Mouse (Mus musculus): Measurements from ENCODE around the gene Kri1. TPM values are rescaled to one million over a fixed set of nuclear protein-coding genes. Genes with fewer than 3 reads are reported as not detected.
"Not testable (repeated sequence)": the region's sequence is repeated elsewhere in the genome, so short reads cannot be mapped to it uniquely, and the experiment has no call there.

Gene Kri1
- total RNA-seq, 2 experiments from 2014 or later, result 11.0 to 12.6 TPM

- TF ChIP-seq CTCF (IDR thresholded peaks at IDR 0.05), result no peak
- intact Hi-C loops (cut with DNase I), result loop anchor here (2.0 kb wide), 1 partner anchor 99 kb away; the partner anchor contains the start of gene Qtrt1
- DNase-seq, result no peak
- no peak within 1 kb of the TSS for H3K27ac ChIP-seq
- no peak within 1 kb of the TSS for H3K4me3 ChIP-seq
These were observed 24.4 kb upstream of the Kri1 start, which contains the start of gene Ap1m2 for GRCm38 (mm10) chr9:21312134-21312533. Gene Ap1m2, minus strand, starts transcription at chr9:21312337.

GRCm38 (mm10) chr9:21311695-21312094, 23.9 kb upstream of the Kri1 start:
- no peak for TF ChIP-seq CTCF (IDR thresholded peaks at IDR 0.05)
- no peak overlapping the region for H3K27ac ChIP-seq
- no peak for DNase-seq
- intact Hi-C loops (cut with DNase I), result loop anchor here (2.0 kb wide), 1 partner anchor 99 kb away; the partner anchor contains the start of gene Qtrt1
- no peak overlapping the region for H3K4me3 ChIP-seq

- intact Hi-C loops (cut with DNase I), result no loop called here
- H3K27ac ChIP-seq, result no peak overlapping the region
- no peak overlapping the region for H3K4me3 ChIP-seq
- no peak for DNase-seq
- no peak for TF ChIP-seq CTCF (IDR thresholded peaks at IDR 0.05)
These were observed 21.5 kb upstream of the Kri1 start for GRCm38 (mm10) chr9:21309150-21309741.

GRCm38 (mm10) chr9:21305065-21305464, 17.3 kb upstream of the Kri1 start:
- TF ChIP-seq CTCF (IDR thresholded peaks at IDR 0.05), result no peak
- Histone ChIP-seq H3K27ac (no peak overlapping the region), H3K4me3 (no peak overlapping the region)
- no peak for DNase-seq
- intact Hi-C loops (cut with DNase I), result no loop called here

- no peak overlapping the region for H3K4me3 ChIP-seq
- intact Hi-C loops (cut with DNase I), result loop anchor here (5.0 kb wide), 1 partner anchor 173 kb away; no protein-coding TSS in a partner anchor
- TF ChIP-seq CTCF (IDR thresholded peaks at IDR 0.05), result no peak
- no peak overlapping the region for H3K27ac ChIP-seq
- DNase-seq, result no peak
These were observed 11.2 kb upstream of the Kri1 start for GRCm38 (mm10) chr9:21299014-21299413.

- Histone ChIP-seq H3K27ac (no peak overlapping the region), H3K4me3 (no peak overlapping the region)
- no peak for DNase-seq
- intact Hi-C loops (cut with DNase I), result no loop called here
- TF ChIP-seq CTCF (IDR thresholded peaks at IDR 0.05), result no peak
These were observed 4.5 kb upstream of the Kri1 start for GRCm38 (mm10) chr9:21292271-21292670.

GRCm38 (mm10) chr9:21291868-21292267, 4.1 kb upstream of the Kri1 start:
- DNase-seq; intact Hi-C loops (cut with DNase I): not testable (repeated sequence)
- Histone ChIP-seq H3K4me3 (peak overlapping the region; percentile 75), H3K27ac (peak overlapping the region; percentile 68)

- intact Hi-C loops (cut with DNase I), result no loop called here
- DNase-seq, result peak; percentile 100
- TF ChIP-seq CTCF (IDR thresholded peaks at IDR 0.05), result peak; percentile 43
- H3K4me3 ChIP-seq, result peak within 1 kb of the TSS; percentile 75
- peak within 1 kb of the TSS; percentile 97 for H3K27ac ChIP-seq
These were observed 3.4 kb upstream of the Kri1 start, which contains the start of gene Cdkn2d for GRCm38 (mm10) chr9:21291022-21291787. Gene Cdkn2d, minus strand, starts transcription at chr9:21291407.

GRCm38 (mm10) chr9:21290589-21290988, 2.8 kb upstream of the Kri1 start:
- intact Hi-C loops (cut with DNase I), result no loop called here
- Histone ChIP-seq H3K4me3 (peak overlapping the region; percentile 75), H3K27ac (peak overlapping the region; percentile 97)
- peak; percentile 65 for DNase-seq
- TF ChIP-seq CTCF (IDR thresholded peaks at IDR 0.05), result no peak

GRCm38 (mm10) chr9:21289337-21289671, 1.5 kb upstream of the Kri1 start:
- no peak for DNase-seq
- TF ChIP-seq CTCF (IDR thresholded peaks at IDR 0.05), result no peak
- intact Hi-C loops (cut with DNase I), result no loop called here
- peak overlapping the region; percentile 97 for H3K27ac ChIP-seq
- no peak overlapping the region for H3K4me3 ChIP-seq

GRCm38 (mm10) chr9:21288404-21289336, 901 bp upstream of the Kri1 start:
- peak overlapping the region; percentile 97 for H3K27ac ChIP-seq
- H3K4me3 ChIP-seq, result peak overlapping the region; percentile 83
- TF ChIP-seq CTCF (IDR thresholded peaks at IDR 0.05), result no peak
- intact Hi-C loops (cut with DNase I), result no loop called here
- DNase-seq, result peak; percentile 38

GRCm38 (mm10) chr9:21286753-21287152, 1.0 kb downstream of the Kri1 start:
- DNase-seq, result no peak
- H3K4me3 ChIP-seq, result peak overlapping the region; percentile 83
- no peak for TF ChIP-seq CTCF (IDR thresholded peaks at IDR 0.05)
- intact Hi-C loops (cut with DNase I), result loop anchor here (1.0 kb wide), 1 partner anchor 21 kb away; the partner anchor contains the start of gene Atg4d
- peak overlapping the region; percentile 97; the same call in 1 of the 2 replicates for H3K27ac ChIP-seq
